Mouse (Mus musculus) midbrain, embryonic 15.5 days (tissue): ENCODE measurements around the gene Rpl23a. TPM values are rescaled to one million over a fixed set of nuclear protein-coding genes. Genes with fewer than 3 reads are reported as not detected.

Source experiments
- ATAC-seq: fragments of 200-750 bp; cut with Nextera tagmentation; replicated peaks from 2 replicates; pipeline ENCODE4 v1.8.0; 2017; ENCODE audit warnings: moderate TSS enrichment
- H3K27ac ChIP-seq: fragments of 300-500 bp; sonication (generic); 2 replicates; pipeline ENCODE4 v1.5.1; 2015; ENCODE audit warnings: mild to moderate bottlenecking, inconsistent platforms
- H3K27me3 ChIP-seq: fragments of 300-500 bp; sonication (generic); replicated peaks from 2 replicates; pipeline ENCODE4 v1.6.1; 2015; ENCODE audit warnings: inconsistent platforms
- H3K36me3 ChIP-seq: fragments of 300-500 bp; sonication (generic); replicated peaks from 2 replicates; pipeline ENCODE4 v1.6.1; 2015; ENCODE audit warnings: inconsistent platforms
- H3K4me1 ChIP-seq: fragments of 300-500 bp; sonication (generic); 2 replicates; pipeline ENCODE4 v1.6.1; 2015; ENCODE audit warnings: inconsistent platforms
- H3K4me2 ChIP-seq: fragments of 300-500 bp; sonication (generic); 2 replicates; pipeline ENCODE4 v1.6.1; 2015; ENCODE audit warnings: inconsistent platforms, mild to moderate bottlenecking, moderate library complexity
- H3K4me3 ChIP-seq: fragments of 300-500 bp; sonication (generic); 2 replicates; pipeline ENCODE4 v1.5.1; 2015; ENCODE audit warnings: mild to moderate bottlenecking, inconsistent platforms
- H3K9ac ChIP-seq: fragments of 300-500 bp; sonication (generic); 2 replicates; pipeline ENCODE4 v1.6.1; 2015; ENCODE audit warnings: mild to moderate bottlenecking, inconsistent platforms
- H3K9me3 ChIP-seq: fragments of 300-500 bp; sonication (generic); 2 replicates; pipeline ENCODE4 v1.6.1; 2016; ENCODE audit warnings: inconsistent platforms
- WGBS: fragments of 180-500 bp; shearing (Covaris S2); methylation state at CpG from one replicate; pipeline ENCODE4 v1.1.7; 2015; ENCODE audit warnings: mixed read lengths; 5-methylcytosine and 5-hydroxymethylcytosine counted together
- polyA plus RNA-seq: library from polyadenylated mRNA; unstranded; fragments of >200 nt; fragmentation: Nextera tagmentation; extraction: Ambion mirVana; gene quantifications from 2 replicates; pipeline ENCODE4 v1.2.1, GENCODE M21; 2015

Rpl23a gene
- polyA plus RNA-seq, 1 experiment from 2014 or later: 703 TPM

- H3K4me1 ChIP-seq: peaks cover 48% of the 10 kb centered on the region
- H3K9ac ChIP-seq: peak overlapping the region; percentile 92; the same call in 1 of the 2 replicates
- no peaks in the 10 kb centered on the region for H3K27me3 ChIP-seq
- no peak for ATAC-seq
- 57% methylated on average over 2 of the region's 2 CpGs for WGBS
- H3K4me3 ChIP-seq: peak overlapping the region; percentile 81
- H3K36me3 ChIP-seq: peaks cover 17% of the 10 kb centered on the region
- no peak overlapping the region for H3K27ac ChIP-seq
- no peaks in the 10 kb centered on the region for H3K9me3 ChIP-seq
- H3K4me2 ChIP-seq: peak overlapping the region; percentile 69
These were observed 1.5 kb downstream of the Rpl23a start for GRCm38 (mm10) chr11:78181830-78182357.

GRCm38 (mm10) chr11:78180081-78180761 lies 3.2 kb downstream of the Rpl23a start:
- Histone ChIP-seq H3K4me1 (peaks cover 57% of the 10 kb centered on the region), H3K4me2 (no peak overlapping the region)
- no peak for ATAC-seq

GRCm38 (mm10) chr11:78179438-78179999 lies 3.9 kb downstream of the Rpl23a start:
- no peaks in the 10 kb centered on the region for H3K9me3 ChIP-seq
- 38% methylated on average over 8 of the region's 8 CpGs for WGBS
- no peak overlapping the region for H3K27ac ChIP-seq
- peak overlapping the region; percentile 59 for H3K4me3 ChIP-seq
- peaks cover 57% of the 10 kb centered on the region for H3K4me1 ChIP-seq
- peak overlapping the region; percentile 76 for H3K4me2 ChIP-seq
- no peak for ATAC-seq
- no peaks in the 10 kb centered on the region for H3K27me3 ChIP-seq
- no peak overlapping the region for H3K9ac ChIP-seq
- H3K36me3 ChIP-seq: peaks cover 17% of the 10 kb centered on the region

More at GRCm38 (mm10) chr11:78180081-78180761, 3.2 kb downstream of the Rpl23a start:
- H3K27ac ChIP-seq: no peak overlapping the region
- no peaks in the 10 kb centered on the region for H3K9me3 ChIP-seq
- peaks cover 17% of the 10 kb centered on the region for H3K36me3 ChIP-seq
- no peaks in the 10 kb centered on the region for H3K27me3 ChIP-seq
- H3K9ac ChIP-seq: no peak overlapping the region
- 85% methylated on average over 6 of the region's 6 CpGs for WGBS
- H3K4me3 ChIP-seq: no peak overlapping the region

- ATAC-seq: no peak
- peak overlapping the region; percentile 79 for H3K27ac ChIP-seq
- H3K4me1 ChIP-seq: peaks cover 54% of the 10 kb centered on the region
- peak overlapping the region; percentile 32 for H3K9ac ChIP-seq
- H3K27me3 ChIP-seq: no peaks in the 10 kb centered on the region
- H3K9me3 ChIP-seq: no peaks in the 10 kb centered on the region
- peak overlapping the region; percentile 76 for H3K4me2 ChIP-seq
- peaks cover 17% of the 10 kb centered on the region for H3K36me3 ChIP-seq
- WGBS: 2% methylated on average over 29 of the region's 29 CpGs
- H3K4me3 ChIP-seq: peak overlapping the region; percentile 59
These were observed 4.4 kb downstream of the Rpl23a start for GRCm38 (mm10) chr11:78178859-78179437.

GRCm38 (mm10) chr11:78177903-78178858 lies 5.2 kb downstream of the Rpl23a start:
- Histone ChIP-seq H3K4me2 (peak overlapping the region; percentile 76), H3K27ac (peak overlapping the region; percentile 79), H3K27me3 (no peaks in the 10 kb centered on the region), H3K9ac (peak overlapping the region; percentile 32), H3K9me3 (no peaks in the 10 kb centered on the region), H3K36me3 (peaks cover 17% of the 10 kb centered on the region), H3K4me1 (peaks cover 52% of the 10 kb centered on the region), H3K4me3 (peak overlapping the region; percentile 59)
- under 1% methylated on average over 84 of the region's 84 CpGs for WGBS
- peak; percentile 88 for ATAC-seq

- Histone ChIP-seq H3K36me3 (peaks cover 17% of the 10 kb centered on the region), H3K9ac (no peak overlapping the region), H3K27ac (0 out of 2 replicates have a peak overlapping the region, but pooled peaks have one; percentile 79), H3K4me2 (peak overlapping the region; percentile 76), H3K4me3 (peak overlapping the region; percentile 59), H3K9me3 (no peaks in the 10 kb centered on the region), H3K4me1 (peaks cover 52% of the 10 kb centered on the region), H3K27me3 (no peaks in the 10 kb centered on the region)
- WGBS: 3% methylated on average over 10 of the region's 10 CpGs
- ATAC-seq: 0 out of 2 replicates have a peak, but pooled peaks have one; percentile 10
These were observed 5.9 kb downstream of the Rpl23a start for GRCm38 (mm10) chr11:78177437-78177836.

GRCm38 (mm10) chr11:78176905-78177331 lies 6.5 kb downstream of the Rpl23a start:
- ATAC-seq: no peak
- H3K4me1 ChIP-seq: peaks cover 47% of the 10 kb centered on the region
- peak overlapping the region; percentile 76 for H3K4me2 ChIP-seq
- no peaks in the 10 kb centered on the region for H3K9me3 ChIP-seq
- H3K4me3 ChIP-seq: peak overlapping the region; percentile 59
- H3K9ac ChIP-seq: no peak overlapping the region
- WGBS: 1% methylated on average over 23 of the region's 23 CpGs
- peaks cover 17% of the 10 kb centered on the region for H3K36me3 ChIP-seq
- peak overlapping the region; percentile 79; the same call in 1 of the 2 replicates for H3K27ac ChIP-seq
- H3K27me3 ChIP-seq: no peaks in the 10 kb centered on the region

- H3K9me3 ChIP-seq: no peaks in the 10 kb centered on the region
- H3K4me3 ChIP-seq: peak within 1 kb of the TSS; percentile 59
- peak within 1 kb of the TSS; percentile 76 for H3K4me2 ChIP-seq
- H3K9ac ChIP-seq: peak within 1 kb of the TSS; percentile 34
- peaks cover 17% of the 10 kb centered on the region for H3K36me3 ChIP-seq
- no peaks in the 10 kb centered on the region for H3K27me3 ChIP-seq
- H3K27ac ChIP-seq: peak within 1 kb of the TSS; percentile 79
- H3K4me1 ChIP-seq: peaks cover 42% of the 10 kb centered on the region
- under 1% methylated on average over 32 of the region's 32 CpGs for WGBS
- ATAC-seq: peak; percentile 41
These were observed 7.0 kb downstream of the Rpl23a start, which contains the start of the genes Nek8 and Tlcd1 for GRCm38 (mm10) chr11:78176402-78176862. Gene Nek8, minus strand, starts transcription at chr11:78176675. Gene Tlcd1, plus strand, starts transcription at chr11:78176711.

GRCm38 (mm10) chr11:78175771-78176401 lies 7.5 kb downstream of the Rpl23a start:
- no peaks in the 10 kb centered on the region for H3K9me3 ChIP-seq
- 4% methylated on average over 9 of the region's 10 CpGs for WGBS

GRCm38 (mm10) chr11:78174506-78174905 lies 8.9 kb downstream of the Rpl23a start:
- no peak for ATAC-seq
- Histone ChIP-seq H3K36me3 (no peaks in the 10 kb centered on the region), H3K9me3 (no peaks in the 10 kb centered on the region), H3K9ac (no peak overlapping the region), H3K27ac (no peak overlapping the region), H3K27me3 (no peaks in the 10 kb centered on the region), H3K4me3 (no peak overlapping the region), H3K4me2 (no peak overlapping the region), H3K4me1 (peaks cover 35% of the 10 kb centered on the region)
- 93% methylated on average over 3 of the region's 3 CpGs for WGBS

More at GRCm38 (mm10) chr11:78175771-78176401, 7.5 kb downstream of the Rpl23a start:
- H3K36me3 ChIP-seq: peaks cover 14% of the 10 kb centered on the region
- H3K27ac ChIP-seq: no peak overlapping the region
- peak overlapping the region; percentile 76 for H3K4me2 ChIP-seq
- no peak for ATAC-seq
- H3K9ac ChIP-seq: peak overlapping the region; percentile 34
- H3K27me3 ChIP-seq: no peaks in the 10 kb centered on the region
- H3K4me3 ChIP-seq: peak overlapping the region; percentile 59
- peaks cover 39% of the 10 kb centered on the region for H3K4me1 ChIP-seq
